Mouse (Mus musculus) layer of hippocampus, postnatal 14 days (tissue): ENCODE measurements around the gene Spata6. TPM values are rescaled to one million over a fixed set of nuclear protein-coding genes. Genes with fewer than 3 reads are reported as not detected.

Source experiments
- DNase-seq, 2 experiments: peaks; one replicate each; pipeline ENCODE4 v3.0.0; 2021 to 2022; ENCODE audit warnings: low spot score in 2 of 2, mixed read lengths in 1 of 2
- total RNA-seq, 2 experiments: library from RNA; stranded (reverse); gene quantifications; 2 replicates each; pipeline ENCODE4 v1.2.3; 2021

Gene Spata6
- total RNA-seq, 2 experiments from 2014 or later, result 3.8 to 5.1 TPM

DNA sequence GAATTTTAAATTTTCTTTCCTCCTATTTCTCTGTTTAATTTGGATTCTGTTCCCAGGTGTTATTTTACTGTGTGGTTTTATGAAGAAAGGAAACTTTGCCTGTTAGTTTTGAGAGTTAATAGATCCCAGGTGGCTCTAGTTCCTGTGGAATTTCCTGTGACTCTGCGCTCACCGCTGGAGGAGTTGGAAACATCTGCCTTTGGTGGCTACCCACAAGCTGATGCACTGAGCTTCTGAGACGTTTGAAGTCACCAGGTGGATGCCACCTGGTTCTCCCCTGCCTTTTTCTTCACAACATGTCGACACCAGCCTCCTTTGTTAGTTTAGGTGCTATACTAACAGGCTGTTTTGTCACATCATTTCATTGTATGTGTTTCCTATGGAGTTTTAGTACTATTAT is 97.7 kb downstream of the Spata6 start:
- no peak for DNase-seq

DNA sequence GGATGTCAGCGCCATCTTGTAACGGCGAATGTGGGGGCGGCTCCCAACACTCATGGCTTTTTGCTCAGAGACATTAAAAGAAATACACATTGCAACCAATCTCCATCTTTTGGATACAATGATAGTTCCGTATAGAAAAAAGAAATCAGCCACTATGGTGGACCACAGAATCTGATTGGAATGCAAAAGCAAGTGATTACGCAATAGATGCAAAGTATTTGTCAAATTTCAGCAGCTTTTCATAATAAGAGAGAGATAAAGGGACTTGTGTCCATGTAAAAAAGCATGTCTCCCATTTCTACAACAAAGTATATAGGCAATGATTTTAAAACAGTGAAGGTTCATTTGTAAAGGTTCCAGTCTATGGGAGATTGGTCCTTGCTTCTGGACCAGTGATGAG is 119.1 kb downstream of the Spata6 start:
- DNase-seq, result no peak

DNA sequence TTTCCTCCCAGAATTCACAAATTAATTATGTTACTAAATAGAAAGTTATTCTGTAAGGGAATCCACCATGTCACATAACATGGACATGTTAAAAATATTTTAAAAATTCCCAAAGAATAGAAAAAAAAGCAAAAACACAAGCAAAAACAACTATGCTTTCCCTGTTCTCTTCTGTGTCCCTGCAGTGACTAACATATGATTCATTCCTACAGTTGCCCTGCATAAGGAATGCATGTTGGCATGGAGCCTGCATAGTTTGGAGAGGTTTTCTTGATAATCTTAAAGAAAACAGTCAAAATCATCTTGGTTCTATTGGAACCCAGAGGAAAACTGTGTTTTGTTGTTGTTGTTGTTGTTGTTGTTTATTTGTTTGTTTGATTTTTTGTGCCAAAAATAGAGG is 132.8 kb downstream of the Spata6 start:
- no peak for DNase-seq

DNA sequence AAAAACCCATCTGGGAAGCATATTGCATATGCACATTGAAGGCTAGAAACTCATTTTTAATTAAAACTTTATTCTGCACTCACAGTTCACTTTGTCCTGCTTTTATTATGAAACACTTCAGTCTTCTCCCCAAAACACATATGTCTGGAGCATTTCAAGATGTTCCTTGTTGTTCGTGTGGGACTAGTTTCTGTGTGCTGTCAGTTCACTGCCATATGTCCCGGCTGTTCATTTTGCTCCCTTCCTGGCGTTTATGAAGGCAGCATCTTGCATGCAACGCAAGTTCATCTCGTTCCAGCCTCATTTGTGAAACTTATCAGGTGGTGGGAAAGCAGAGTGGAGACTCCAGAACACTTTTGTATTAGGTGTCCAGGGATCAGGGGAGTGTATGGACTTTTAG is 146.9 kb downstream of the Spata6 start:
- peak; percentile 16 to 75 for DNase-seq

DNA sequence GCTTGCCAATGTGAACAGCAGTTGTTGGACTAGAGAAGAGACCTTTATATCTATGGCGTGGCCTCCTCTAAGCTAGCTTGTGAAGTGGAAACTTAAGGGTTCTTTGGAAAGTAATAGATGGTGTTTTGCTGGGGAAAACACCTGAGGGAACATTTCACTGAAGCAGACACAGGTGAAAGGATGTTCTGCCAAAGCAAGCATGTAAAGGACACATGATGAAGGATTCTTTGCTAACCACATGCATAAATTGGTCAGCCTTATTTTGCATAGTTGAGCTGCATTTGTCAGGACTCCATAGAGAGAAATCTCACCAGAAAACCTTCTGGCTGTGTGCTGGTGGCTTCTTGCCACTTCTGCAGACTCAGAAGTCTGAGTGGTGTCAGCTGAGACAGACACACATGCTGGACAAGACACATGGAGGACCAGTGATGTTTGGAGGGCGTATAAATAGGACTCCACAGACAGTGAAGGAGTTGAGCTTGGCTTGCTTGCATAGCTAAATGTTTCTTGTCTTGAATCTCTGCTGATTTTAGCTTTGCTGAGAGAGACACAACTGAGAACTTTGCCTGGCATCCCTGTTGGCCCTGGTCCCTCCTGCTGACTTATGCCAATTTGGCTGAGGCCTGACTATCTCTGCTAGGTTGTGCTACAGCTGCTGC is 148.1 kb downstream of the Spata6 start:
- DNase-seq, result no peak

Other genes starting within 250 kb of the Spata6 start
- gene Slc5a9, start 182.9 kb downstream of the Spata6 start, total RNA-seq, result not detected
- not detected for gene Skint8, start 199.4 kb downstream of the Spata6 start, total RNA-seq